Mouse (Mus musculus) forebrain, embryonic 16.5 days (tissue): ENCODE results near the gene Foxn3. TPM values are rescaled to one million over a fixed set of nuclear protein-coding genes. Genes with fewer than 3 reads are reported as not detected.
"Not testable (repeated sequence)": the region's sequence is repeated elsewhere in the genome, so short reads cannot be mapped to it uniquely, and the experiment has no call there.

Source experiments
- ATAC-seq: fragments of 200-750 bp; cut with Nextera tagmentation; 2 replicates; pipeline ENCODE4 v1.8.0; 2017; ENCODE audit warnings: mild to moderate bottlenecking, moderate library complexity
- H3K27ac ChIP-seq: fragments of 300-500 bp; sonication (generic); 2 replicates; pipeline ENCODE4 v1.5.1; 2014; ENCODE audit warnings: low read length, control low read depth
- H3K27me3 ChIP-seq: fragments of 300-500 bp; sonication (generic); replicated peaks from 2 replicates; pipeline ENCODE4 v1.6.1; 2014; ENCODE audit warnings: low read length; ENCODE audit not compliant: control insufficient read depth, insufficient read depth
- H3K36me3 ChIP-seq: fragments of 300-500 bp; sonication (generic); 2 replicates; pipeline ENCODE4 v1.6.1; 2014; ENCODE audit not compliant: control insufficient read depth, insufficient read depth
- H3K4me1 ChIP-seq: fragments of 300-500 bp; sonication (generic); replicated peaks from 2 replicates; pipeline ENCODE4 v1.6.1; 2014; ENCODE audit warnings: low read length; ENCODE audit not compliant: control insufficient read depth, insufficient read depth
- H3K4me2 ChIP-seq: fragments of 300-500 bp; sonication (generic); 2 replicates; pipeline ENCODE4 v1.6.1; 2014; ENCODE audit warnings: mild to moderate bottlenecking, low read length, control low read depth
- H3K4me3 ChIP-seq: fragments of 300-500 bp; sonication (generic); replicated peaks from 2 replicates; pipeline ENCODE4 v1.5.1; 2014; ENCODE audit warnings: mild to moderate bottlenecking, low read length, control low read depth
- H3K9ac ChIP-seq: fragments of 300-500 bp; sonication (generic); replicated peaks from 2 replicates; pipeline ENCODE4 v1.6.1; 2014; ENCODE audit warnings: low read depth, low read length, control low read depth
- H3K9me3 ChIP-seq: fragments of 300-500 bp; sonication (generic); 2 replicates; pipeline ENCODE4 v1.6.1; 2016; ENCODE audit warnings: low read length; ENCODE audit not compliant: control insufficient read depth
- WGBS: fragments of 180-500 bp; shearing (Covaris S2); extraction: QIAGEN DNeasy Blood & Tissue Kit; methylation state at CpG from one replicate; pipeline ENCODE4 v1.1.7; 2014; 5-methylcytosine and 5-hydroxymethylcytosine counted together
- polyA plus RNA-seq: library from polyadenylated mRNA; unstranded; fragments of >200 nt; fragmentation: Nextera tagmentation; extraction: Ambion mirVana; gene quantifications from 2 replicates; pipeline ENCODE4 v1.2.1, GENCODE M21; 2015

Gene Foxn3
- polyA plus RNA-seq, 1 experiment from 2014 or later: 78.0 TPM

DNA sequence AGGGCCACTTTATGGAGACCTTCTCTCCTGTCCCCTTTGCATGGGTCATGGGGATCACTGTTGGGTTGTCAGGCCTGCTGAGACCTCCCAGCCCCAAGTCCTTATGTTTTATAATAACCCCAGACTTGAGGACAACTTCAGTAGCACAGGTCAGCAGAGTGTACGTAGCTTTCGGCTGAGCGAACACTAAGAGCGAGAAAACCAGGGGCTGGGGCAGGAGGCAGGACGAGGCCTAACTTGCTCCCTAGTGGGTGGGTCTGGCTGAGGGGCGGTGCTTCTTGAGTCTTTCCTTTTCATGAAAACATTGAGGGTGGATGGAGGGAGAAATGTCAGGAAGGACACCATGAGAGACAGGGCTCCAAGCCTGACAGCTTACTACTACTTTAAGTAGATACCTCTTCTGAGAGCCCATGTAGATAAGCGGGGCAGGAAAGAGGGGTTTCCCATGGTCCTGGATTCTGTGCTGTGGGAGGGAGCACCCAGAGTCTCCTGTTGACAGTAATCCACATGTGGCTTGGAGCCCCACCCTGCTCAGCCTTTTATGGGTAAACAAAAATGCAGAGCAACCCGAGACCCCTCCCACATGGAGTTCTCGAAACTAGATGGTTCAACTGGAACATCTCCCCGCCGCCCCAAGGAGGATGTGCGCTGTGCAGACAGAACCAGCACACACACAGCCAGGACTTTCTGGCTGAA, 364.8 kb downstream of the Foxn3 start:
- Histone ChIP-seq H3K27ac (no peak overlapping the region), H3K27me3 (no peaks in the 10 kb centered on the region), H3K36me3 (no peaks in the 10 kb centered on the region), H3K9me3 (no peaks in the 10 kb centered on the region), H3K4me1 (peaks cover 5% of the 10 kb centered on the region), H3K9ac (no peak overlapping the region), H3K4me2 (no peak overlapping the region), H3K4me3 (no peak overlapping the region)
- ATAC-seq: no peak
- 89% methylated on average over 12 of the region's 12 CpGs for WGBS

DNA sequence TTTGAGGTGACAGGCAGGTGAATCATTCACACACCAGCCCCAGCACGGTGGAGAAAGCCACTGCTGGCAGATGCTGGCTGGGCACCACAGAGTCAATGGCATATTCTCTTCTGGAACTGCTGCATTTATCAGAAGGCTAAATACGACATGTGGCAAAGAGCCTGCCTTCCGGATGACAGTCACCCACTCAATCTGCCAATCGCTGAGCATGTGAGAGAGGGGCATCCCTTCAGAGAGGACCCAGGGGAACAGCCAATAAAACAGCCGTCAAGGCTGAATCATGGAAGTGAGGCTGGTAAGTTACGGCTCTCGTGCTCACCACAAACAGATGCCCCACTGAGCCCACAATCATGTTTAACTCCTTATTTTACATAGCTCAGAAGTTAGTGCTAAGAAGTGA, 366.4 kb downstream of the Foxn3 start:
- Histone ChIP-seq H3K27ac (no peak overlapping the region), H3K4me1 (peaks cover 5% of the 10 kb centered on the region), H3K4me3 (no peak overlapping the region), H3K27me3 (no peaks in the 10 kb centered on the region), H3K9me3 (no peaks in the 10 kb centered on the region), H3K4me2 (no peak overlapping the region), H3K36me3 (no peaks in the 10 kb centered on the region), H3K9ac (no peak overlapping the region)
- WGBS: 69% methylated on average over 7 of the region's 7 CpGs
- no peak for ATAC-seq

DNA sequence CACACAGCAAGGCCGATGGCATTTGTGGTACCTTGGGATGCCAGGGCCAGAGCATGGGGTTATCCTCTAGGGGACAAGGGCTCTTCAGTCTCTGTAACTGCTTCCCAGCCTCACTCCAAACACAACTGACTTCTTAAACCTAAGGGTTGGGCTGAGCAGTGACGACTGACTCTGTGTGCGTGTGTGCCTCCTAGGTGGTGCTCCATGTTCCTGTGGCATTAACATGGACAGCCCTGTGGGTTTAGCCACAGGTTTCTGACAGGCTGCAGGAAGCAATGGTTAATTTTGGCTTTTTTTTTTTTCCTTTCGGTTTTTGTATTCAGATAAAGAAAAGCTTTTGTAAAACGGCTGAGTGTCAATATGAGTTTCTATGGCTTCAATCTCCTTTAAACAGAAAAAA, 367.7 kb downstream of the Foxn3 start:
- H3K4me2 ChIP-seq: no peak overlapping the region
- no peak overlapping the region for H3K4me3 ChIP-seq
- no peaks in the 10 kb centered on the region for H3K27me3 ChIP-seq
- no peak overlapping the region for H3K27ac ChIP-seq
- peaks cover 5% of the 10 kb centered on the region for H3K4me1 ChIP-seq
- H3K36me3 ChIP-seq: no peaks in the 10 kb centered on the region
- H3K9ac ChIP-seq: no peak overlapping the region
- 76% methylated on average over 5 of the region's 5 CpGs for WGBS
- no peak for ATAC-seq
- no peaks in the 10 kb centered on the region for H3K9me3 ChIP-seq

DNA sequence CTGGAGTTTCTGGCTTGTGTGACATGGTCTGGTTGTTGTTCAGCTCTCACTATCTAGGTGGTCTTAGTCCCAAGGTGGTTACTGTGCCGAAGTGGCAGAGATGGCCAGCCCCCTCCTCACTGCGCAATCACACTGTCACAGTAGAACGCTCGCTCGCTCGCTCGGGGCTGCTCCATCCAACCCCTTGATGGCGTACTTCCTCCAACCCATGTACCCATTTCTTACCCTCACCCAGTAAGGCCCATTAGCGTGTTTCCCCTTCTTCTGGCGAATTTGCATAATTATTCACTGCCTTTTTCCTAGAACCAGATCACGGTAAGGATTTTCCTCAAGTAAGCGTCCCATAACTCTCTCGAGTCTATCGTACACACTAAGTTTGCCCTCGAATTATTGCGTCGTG, 369.3 kb downstream of the Foxn3 start:
- not testable (repeated sequence) for H3K36me3 ChIP-seq, ATAC-seq, H3K27ac ChIP-seq, H3K4me1 ChIP-seq, H3K9ac ChIP-seq, H3K4me2 ChIP-seq, H3K9me3 ChIP-seq, H3K27me3 ChIP-seq, H3K4me3 ChIP-seq
- 89% methylated on average over 17 of the region's 17 CpGs for WGBS

DNA sequence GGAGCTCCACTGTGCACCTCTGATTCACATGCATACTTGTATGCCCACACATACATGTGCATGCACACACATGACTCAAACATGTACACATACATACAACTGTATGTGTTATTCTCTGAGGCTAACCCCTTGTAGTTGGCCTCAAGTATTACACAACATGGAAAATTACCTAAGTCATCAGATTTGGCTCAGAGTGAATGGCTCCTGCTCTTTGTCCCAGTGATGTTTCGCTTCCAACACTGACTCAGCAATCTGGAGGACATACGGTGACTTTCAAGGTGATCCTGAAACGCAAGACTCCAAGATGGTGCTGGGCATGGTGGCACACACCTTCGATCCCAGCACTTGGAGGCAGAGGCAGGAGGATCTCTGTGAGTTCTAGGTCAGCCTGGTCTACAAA, 375.7 kb downstream of the Foxn3 start:
- ATAC-seq: no peak
- H3K36me3 ChIP-seq: no peaks in the 10 kb centered on the region
- H3K4me1 ChIP-seq: peaks cover 6% of the 10 kb centered on the region
- no peaks in the 10 kb centered on the region for H3K27me3 ChIP-seq
- 92% methylated on average over 4 of the region's 4 CpGs for WGBS
- no peak overlapping the region for H3K27ac ChIP-seq
- no peaks in the 10 kb centered on the region for H3K9me3 ChIP-seq
- H3K4me3 ChIP-seq: no peak overlapping the region
- H3K4me2 ChIP-seq: no peak overlapping the region
- H3K9ac ChIP-seq: no peak overlapping the region

DNA sequence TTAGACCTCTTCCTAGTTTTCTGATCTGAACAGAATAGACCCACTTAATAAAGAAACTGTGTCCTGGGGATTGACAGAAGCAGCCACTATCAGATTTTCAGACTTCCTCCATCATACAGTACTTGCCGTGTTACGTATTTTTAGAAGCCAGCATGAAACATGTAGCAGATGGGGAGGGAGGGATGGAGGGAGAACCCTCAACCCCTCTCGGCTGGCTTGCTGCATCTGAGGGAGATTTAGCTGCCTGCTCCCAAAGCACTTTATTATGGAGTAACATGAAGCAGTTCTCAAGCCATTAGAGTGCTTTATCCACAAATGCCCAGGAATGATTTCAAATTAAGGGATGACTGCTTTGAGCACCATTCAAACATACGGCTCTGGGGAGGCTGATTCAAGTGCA, 377.1 kb downstream of the Foxn3 start:
- Histone ChIP-seq H3K4me3 (no peak overlapping the region), H3K27ac (no peak overlapping the region), H3K9ac (no peak overlapping the region), H3K36me3 (no peaks in the 10 kb centered on the region), H3K9me3 (no peaks in the 10 kb centered on the region), H3K27me3 (no peaks in the 10 kb centered on the region), H3K4me1 (peaks cover 6% of the 10 kb centered on the region), H3K4me2 (no peak overlapping the region)
- peak; percentile 54; the same call in 1 of the 2 replicates for ATAC-seq
- 32% methylated on average over 4 of the region's 4 CpGs for WGBS

DNA sequence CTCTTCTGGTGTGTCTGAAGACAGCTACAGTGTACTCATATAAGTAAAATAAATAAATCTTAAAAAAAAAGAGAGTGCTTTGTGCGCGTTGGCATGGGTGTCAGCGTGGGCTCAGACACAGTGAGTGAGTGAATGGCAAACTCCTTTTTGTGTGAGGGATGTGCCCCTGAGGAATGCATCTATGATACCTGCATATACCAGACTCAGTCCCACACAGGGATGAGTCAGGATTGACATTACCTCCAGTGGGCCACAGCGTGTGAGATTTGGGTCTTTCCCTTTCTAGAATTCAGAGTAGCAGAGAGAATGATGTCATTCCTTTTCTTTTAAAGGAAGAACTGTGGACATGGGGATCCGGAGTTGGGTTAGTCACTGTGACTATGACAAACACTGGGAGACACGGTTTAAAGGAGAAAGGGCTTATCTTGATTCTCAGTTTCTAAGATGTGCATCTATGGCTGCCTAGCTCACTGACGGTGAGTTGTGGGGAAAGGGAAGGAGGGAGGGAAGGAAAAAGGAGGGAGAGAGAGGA, 380.1 kb downstream of the Foxn3 start:
- Histone ChIP-seq H3K9ac (no peak overlapping the region), H3K4me3 (no peak overlapping the region), H3K4me1 (peaks cover 6% of the 10 kb centered on the region), H3K27me3 (no peaks in the 10 kb centered on the region), H3K4me2 (no peak overlapping the region), H3K9me3 (no peaks in the 10 kb centered on the region), H3K27ac (no peak overlapping the region), H3K36me3 (no peaks in the 10 kb centered on the region)
- no peak for ATAC-seq
- 83% methylated on average over 7 of the region's 7 CpGs for WGBS

DNA sequence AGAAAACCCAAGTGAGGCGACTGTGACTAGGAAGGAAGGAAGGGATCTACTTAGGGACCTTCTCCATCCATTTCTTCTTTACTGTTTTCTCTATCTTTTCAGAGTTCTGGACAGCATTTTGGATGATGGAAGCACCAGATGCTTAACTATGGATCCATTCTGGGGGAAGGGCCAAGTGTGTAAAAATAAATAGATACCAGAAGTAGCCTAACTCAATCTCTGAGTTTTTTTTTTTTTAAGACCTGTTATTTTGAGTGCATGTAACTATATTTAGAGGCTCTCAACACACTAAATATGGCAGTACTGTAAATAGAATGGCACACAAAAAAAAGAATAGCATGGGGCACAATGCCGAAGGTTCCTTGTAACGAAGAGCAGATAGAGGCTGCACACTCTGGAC, 381.0 kb downstream of the Foxn3 start:
- H3K9me3 ChIP-seq: no peaks in the 10 kb centered on the region
- H3K27me3 ChIP-seq: no peaks in the 10 kb centered on the region
- no peak overlapping the region for H3K4me2 ChIP-seq
- 70% methylated on average over 3 of the region's 3 CpGs for whole genome bisulfite sequencing
- no peak for ATAC-seq
- H3K9ac ChIP-seq: no peak overlapping the region
- H3K4me3 ChIP-seq: no peak overlapping the region
- H3K4me1 ChIP-seq: peaks cover 6% of the 10 kb centered on the region
- H3K27ac ChIP-seq: no peak overlapping the region
- no peaks in the 10 kb centered on the region for H3K36me3 ChIP-seq

DNA sequence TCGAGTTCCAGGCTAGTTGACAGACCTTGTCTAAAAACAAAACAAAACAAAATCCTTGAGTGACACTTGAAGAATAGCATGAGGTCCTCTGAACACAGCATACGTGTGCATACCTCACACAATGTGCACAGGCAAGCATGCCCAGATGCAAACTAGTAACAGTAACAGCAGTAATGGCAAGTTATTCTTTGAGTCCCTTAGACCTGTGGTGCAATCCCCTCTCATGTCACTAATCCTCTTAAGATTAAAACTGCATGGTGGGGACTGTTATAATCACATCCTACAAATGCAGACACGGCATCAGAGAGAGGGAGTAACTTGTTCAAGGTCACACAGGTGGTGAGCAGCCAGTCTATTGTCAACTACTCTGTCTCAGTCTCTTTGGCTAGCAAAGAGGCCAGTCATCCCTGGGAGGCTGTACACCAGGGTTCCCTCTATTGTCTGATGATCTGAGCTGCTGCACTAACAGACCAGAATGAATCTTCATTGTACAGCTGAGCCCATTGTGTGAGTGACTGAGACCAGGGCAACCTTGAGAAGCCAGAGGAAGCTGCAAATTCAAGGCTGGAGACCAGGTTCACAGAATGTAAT, 383.1 kb downstream of the Foxn3 start:
- no peak for ATAC-seq
- Histone ChIP-seq H3K36me3 (no peaks in the 10 kb centered on the region), H3K27ac (no peak overlapping the region), H3K9ac (no peak overlapping the region), H3K27me3 (no peaks in the 10 kb centered on the region), H3K9me3 (no peaks in the 10 kb centered on the region), H3K4me1 (peaks cover under 1% of the 10 kb centered on the region; the same call in 1 of the 2 replicates), H3K4me3 (no peak overlapping the region), H3K4me2 (no peak overlapping the region)
- 36% methylated on average over 3 of the region's 3 CpGs for WGBS
